Mouse (Mus musculus) limb, embryonic 13.5 days (tissue): ENCODE measurements around the gene Wwox. TPM values are rescaled to one million over a fixed set of nuclear protein-coding genes. Genes with fewer than 3 reads are reported as not detected.
A peak's percentile ranks its signal among the peaks of the same experiment; 100 is the strongest.

Experiments
- ATAC-seq: fragments of 200-750 bp; cut with Nextera tagmentation; 2 replicates; pipeline ENCODE4 v1.8.0; 2017; ENCODE audit warnings: low read depth, moderate number of reproducible peaks, moderate TSS enrichment; ENCODE audit not compliant: low FRiP score
- H3K27ac ChIP-seq: fragments of 300-500 bp; sonication (generic); 2 replicates; pipeline ENCODE4 v1.5.1; 2015; ENCODE audit warnings: inconsistent platforms, mild to moderate bottlenecking, moderate library complexity
- H3K27me3 ChIP-seq: fragments of 300-500 bp; sonication (generic); 2 replicates; pipeline ENCODE4 v1.6.1; 2015; ENCODE audit warnings: mild to moderate bottlenecking, inconsistent platforms
- H3K36me3 ChIP-seq: fragments of 300-500 bp; sonication (generic); 2 replicates; pipeline ENCODE4 v1.6.1; 2015; ENCODE audit warnings: inconsistent platforms, mild to moderate bottlenecking, moderate library complexity
- H3K4me1 ChIP-seq: fragments of 300-500 bp; sonication (generic); 2 replicates; pipeline ENCODE4 v1.6.1; 2015; ENCODE audit warnings: inconsistent platforms
- H3K4me2 ChIP-seq: fragments of 300-500 bp; sonication (generic); replicated peaks from 2 replicates; pipeline ENCODE4 v1.6.1; 2015; ENCODE audit warnings: inconsistent platforms, mild to moderate bottlenecking, moderate library complexity
- H3K4me3 ChIP-seq: fragments of 300-500 bp; sonication (generic); 2 replicates; pipeline ENCODE4 v1.5.1; 2015; ENCODE audit warnings: moderate library complexity, mild to moderate bottlenecking, inconsistent platforms
- H3K9ac ChIP-seq: fragments of 300-500 bp; sonication (generic); 2 replicates; pipeline ENCODE4 v1.6.1; 2015; ENCODE audit warnings: mild to moderate bottlenecking, inconsistent platforms
- H3K9me3 ChIP-seq: fragments of 300-500 bp; sonication (generic); 2 replicates; pipeline ENCODE4 v1.6.1; 2016; ENCODE audit warnings: inconsistent platforms
- WGBS: fragments of 180-500 bp; shearing (Covaris S2); methylation state at CpG from one replicate; pipeline ENCODE4 v1.1.7; 2015; 5-methylcytosine and 5-hydroxymethylcytosine counted together
- polyA plus RNA-seq: library from polyadenylated mRNA; unstranded; fragments of >200 nt; fragmentation: Nextera tagmentation; extraction: Ambion mirVana; gene quantifications from 2 replicates; pipeline ENCODE4 v1.2.1, GENCODE M21; 2015

The Wwox gene
- polyA plus RNA-seq, 1 experiment from 2014 or later, result 9.5 TPM

DNA sequence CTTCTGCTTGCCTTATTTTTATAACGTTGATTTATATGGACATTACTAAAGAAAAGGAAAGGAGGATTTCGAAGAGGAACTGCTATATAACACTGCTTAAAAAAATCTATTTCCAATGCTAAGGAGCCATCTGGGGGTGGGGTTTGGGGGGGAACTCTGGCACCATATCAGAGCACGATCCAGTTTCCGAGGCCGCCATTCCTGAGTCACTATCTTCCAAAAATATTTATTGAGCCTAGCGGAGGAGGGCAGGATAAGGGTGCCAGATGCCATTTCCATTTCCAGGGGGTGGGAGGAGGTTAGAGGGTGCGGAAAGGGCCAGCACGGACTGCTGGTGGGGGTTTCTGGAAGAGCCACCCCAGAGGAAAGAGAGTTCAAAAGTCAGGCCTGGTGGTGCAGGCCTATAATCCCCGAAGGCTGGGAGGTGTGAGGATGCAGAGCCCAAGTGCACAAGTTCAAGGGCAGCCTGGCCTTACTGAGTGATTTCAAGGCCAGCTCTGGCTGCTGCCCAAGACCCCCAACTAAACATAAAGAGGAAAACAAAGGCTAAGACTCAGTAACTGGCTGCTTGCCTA is 658.6 kb downstream of the Wwox start:
- WGBS, result 53% methylated on average over 9 of the region's 9 CpGs
- peaks cover 34% of the 10 kb centered on the region for H3K27me3 ChIP-seq
- no peaks in the 10 kb centered on the region for H3K9me3 ChIP-seq
- H3K27ac ChIP-seq, result no peak overlapping the region
- H3K4me3 ChIP-seq, result no peak overlapping the region
- H3K9ac ChIP-seq, result no peak overlapping the region
- no peaks in the 10 kb centered on the region for H3K36me3 ChIP-seq
- H3K4me2 ChIP-seq, result no peak overlapping the region
- ATAC-seq, result peak; percentile 51
- H3K4me1 ChIP-seq, result peaks cover 13% of the 10 kb centered on the region

GRCm38 (mm10) chr8:115109309-115109708 is 669.9 kb downstream of the Wwox start:
- Histone ChIP-seq H3K9me3 (no peaks in the 10 kb centered on the region), H3K4me2 (no peak overlapping the region), H3K27me3 (no peaks in the 10 kb centered on the region), H3K9ac (no peak overlapping the region), H3K4me3 (no peak overlapping the region), H3K27ac (no peak overlapping the region), H3K36me3 (no peaks in the 10 kb centered on the region), H3K4me1 (0 out of 2 replicates have a peak, but pooled peaks cover 3% of the 10 kb centered on the region)
- ATAC-seq, result no peak
- WGBS, result 53% methylated on average over 3 of the region's 3 CpGs

- ATAC-seq, result no peak
- Histone ChIP-seq H3K4me1 (0 out of 2 replicates have a peak, but pooled peaks cover 3% of the 10 kb centered on the region), H3K9me3 (no peaks in the 10 kb centered on the region), H3K27me3 (no peaks in the 10 kb centered on the region), H3K4me3 (no peak overlapping the region), H3K27ac (no peak overlapping the region), H3K36me3 (no peaks in the 10 kb centered on the region), H3K4me2 (no peak overlapping the region), H3K9ac (no peak overlapping the region)
- WGBS, result 74% methylated on average over 9 of the region's 9 CpGs
These were observed 671.0 kb downstream of the Wwox start for GRCm38 (mm10) chr8:115110423-115110822.

DNA sequence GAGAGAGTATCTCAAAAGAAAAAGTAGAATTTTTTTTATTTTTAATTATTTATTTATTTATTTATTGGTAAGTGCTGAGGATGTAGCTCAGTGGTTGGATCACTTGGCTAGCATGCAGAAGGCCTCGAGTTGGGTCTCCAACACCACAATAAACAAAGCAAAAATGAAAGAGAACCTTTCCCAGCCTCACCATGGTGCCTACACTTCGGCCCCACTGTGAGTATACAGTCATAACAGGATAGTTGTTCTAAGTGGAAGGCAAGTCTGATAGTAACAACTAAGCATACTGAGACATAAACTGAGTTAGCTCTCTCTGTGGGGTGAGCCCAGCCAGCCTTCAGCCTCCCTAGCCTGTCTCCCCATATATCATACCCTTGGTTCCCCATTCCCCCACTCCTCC is 672.6 kb downstream of the Wwox start:
- Histone ChIP-seq H3K9me3 (no peaks in the 10 kb centered on the region), H3K4me1 (0 out of 2 replicates have a peak, but pooled peaks cover 2% of the 10 kb centered on the region), H3K27ac (no peak overlapping the region), H3K4me3 (no peak overlapping the region), H3K27me3 (peaks cover 3% of the 10 kb centered on the region; the same call in 1 of the 2 replicates), H3K4me2 (no peak overlapping the region), H3K9ac (no peak overlapping the region), H3K36me3 (no peaks in the 10 kb centered on the region)
- no peak for ATAC-seq
- 87% methylated on average over 2 of the region's 2 CpGs for WGBS

DNA sequence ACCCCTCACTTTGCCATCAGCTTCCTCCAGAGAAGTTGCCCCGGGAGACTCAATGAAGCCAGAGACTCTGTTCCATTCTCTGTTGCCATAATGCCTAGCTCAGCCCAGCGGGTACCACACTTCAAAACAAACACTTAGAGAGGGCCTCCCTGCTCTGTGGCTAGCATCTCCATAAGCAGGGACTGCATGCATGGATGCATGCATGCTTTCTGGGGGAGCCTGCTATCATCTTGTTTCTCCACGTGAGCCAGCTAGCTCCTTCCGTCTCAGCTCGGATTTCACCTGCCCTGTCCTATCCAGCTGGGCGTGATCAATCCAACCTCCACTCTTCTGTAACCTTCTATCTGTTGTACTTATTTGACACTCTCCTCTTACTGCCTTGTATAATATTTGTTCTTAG is 675.0 kb downstream of the Wwox start:
- WGBS, result 39% methylated on average over 6 of the region's 6 CpGs
- no peaks in the 10 kb centered on the region for H3K4me1 ChIP-seq
- H3K9me3 ChIP-seq, result no peaks in the 10 kb centered on the region
- no peak for ATAC-seq
- H3K27me3 ChIP-seq, result peaks cover 3% of the 10 kb centered on the region; the same call in 1 of the 2 replicates
- no peak overlapping the region for H3K4me2 ChIP-seq
- H3K36me3 ChIP-seq, result no peaks in the 10 kb centered on the region
- no peak overlapping the region for H3K27ac ChIP-seq
- no peak overlapping the region for H3K4me3 ChIP-seq
- no peak overlapping the region for H3K9ac ChIP-seq

DNA sequence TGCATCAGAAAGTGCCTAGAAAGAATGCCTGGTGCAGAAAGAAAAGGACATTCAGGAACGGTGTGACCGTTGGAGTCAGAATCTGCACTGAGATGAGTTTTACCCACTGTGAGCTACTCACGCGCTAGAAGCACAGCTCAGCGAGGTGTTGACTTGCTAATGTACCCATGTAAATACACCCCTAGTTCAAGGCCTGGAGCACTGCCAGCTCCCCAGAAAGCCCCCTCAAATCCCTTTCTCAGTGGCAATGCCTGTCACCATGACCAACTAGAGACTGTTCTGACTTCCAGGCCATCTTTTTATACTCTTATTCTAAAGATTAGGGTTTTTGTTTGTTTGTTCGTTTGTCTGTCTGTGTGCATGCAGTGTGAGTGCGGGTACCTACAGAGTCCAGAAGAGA is 686.6 kb downstream of the Wwox start:
- Histone ChIP-seq H3K4me2 (no peak overlapping the region), H3K9ac (no peak overlapping the region), H3K4me3 (no peak overlapping the region), H3K4me1 (no peaks in the 10 kb centered on the region), H3K27ac (no peak overlapping the region), H3K36me3 (no peaks in the 10 kb centered on the region), H3K27me3 (peaks cover 4% of the 10 kb centered on the region; the same call in 1 of the 2 replicates), H3K9me3 (no peaks in the 10 kb centered on the region)
- WGBS, result 73% methylated on average over 7 of the region's 7 CpGs
- no peak for ATAC-seq

DNA sequence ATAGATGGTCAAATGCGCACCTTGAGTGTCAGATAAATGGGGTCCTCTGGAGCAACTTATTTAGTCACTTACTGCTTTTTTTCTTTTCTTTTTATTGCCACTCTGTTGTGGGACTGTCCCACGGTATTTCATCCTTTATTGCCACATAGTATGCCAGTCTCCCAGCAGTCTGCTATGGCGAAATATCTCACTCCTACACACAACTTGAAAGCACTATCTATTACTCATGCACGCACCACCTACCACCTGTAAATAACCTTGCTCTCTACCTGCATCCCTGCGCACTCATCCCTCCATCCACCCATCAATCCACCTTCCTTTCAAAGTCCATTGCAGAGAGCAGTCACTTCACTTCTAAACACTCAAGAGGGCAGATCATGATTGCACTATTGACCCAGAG is 687.2 kb downstream of the Wwox start:
- ATAC-seq, result no peak
- WGBS, result 94% methylated on average over 5 of the region's 5 CpGs

GRCm38 (mm10) chr8:115129307-115129706 is 689.9 kb downstream of the Wwox start:
- Histone ChIP-seq H3K36me3 (no peaks in the 10 kb centered on the region), H3K27me3 (peaks cover 31% of the 10 kb centered on the region), H3K9me3 (no peaks in the 10 kb centered on the region), H3K4me2 (no peak overlapping the region), H3K4me1 (no peaks in the 10 kb centered on the region), H3K9ac (no peak overlapping the region), H3K4me3 (no peak overlapping the region), H3K27ac (no peak overlapping the region)
- no peak for ATAC-seq
- 97% methylated on average over 4 of the region's 4 CpGs for WGBS

More for the DNA sequence above, 687.2 kb downstream of the Wwox start:
- peaks cover 8% of the 10 kb centered on the region; the same call in 1 of the 2 replicates for H3K27me3 ChIP-seq
- no peak overlapping the region for H3K4me2 ChIP-seq
- no peaks in the 10 kb centered on the region for H3K4me1 ChIP-seq
- no peak overlapping the region for H3K9ac ChIP-seq
- H3K27ac ChIP-seq, result no peak overlapping the region
- no peaks in the 10 kb centered on the region for H3K9me3 ChIP-seq
- H3K36me3 ChIP-seq, result no peaks in the 10 kb centered on the region
- H3K4me3 ChIP-seq, result no peak overlapping the region

GRCm38 (mm10) chr8:115133119-115133518 is 693.7 kb downstream of the Wwox start:
- 59% methylated on average over 17 of the region's 17 CpGs for WGBS
- Histone ChIP-seq H3K9me3 (0 out of 2 replicates have a peak, but pooled peaks cover 8% of the 10 kb centered on the region), H3K36me3 (no peaks in the 10 kb centered on the region), H3K27me3 (peaks cover 32% of the 10 kb centered on the region), H3K9ac (no peak overlapping the region), H3K27ac (no peak overlapping the region), H3K4me3 (no peak overlapping the region), H3K4me1 (no peaks in the 10 kb centered on the region), H3K4me2 (no peak overlapping the region)
- ATAC-seq, result no peak

GRCm38 (mm10) chr8:115133711-115134218 is 694.3 kb downstream of the Wwox start:
- no peaks in the 10 kb centered on the region for H3K4me1 ChIP-seq
- no peak overlapping the region for H3K27ac ChIP-seq
- peaks cover 32% of the 10 kb centered on the region for H3K27me3 ChIP-seq
- WGBS, result 22% methylated on average over 7 of the region's 7 CpGs
- ATAC-seq, result no peak
- H3K9me3 ChIP-seq, result 0 out of 2 replicates have a peak, but pooled peaks cover 8% of the 10 kb centered on the region
- H3K4me3 ChIP-seq, result no peak overlapping the region
- no peak overlapping the region for H3K9ac ChIP-seq
- no peaks in the 10 kb centered on the region for H3K36me3 ChIP-seq
- no peak overlapping the region for H3K4me2 ChIP-seq

- Histone ChIP-seq H3K9ac (no peak overlapping the region), H3K9me3 (0 out of 2 replicates have a peak, but pooled peaks cover 8% of the 10 kb centered on the region), H3K36me3 (no peaks in the 10 kb centered on the region), H3K27ac (no peak overlapping the region), H3K4me1 (peaks cover 6% of the 10 kb centered on the region), H3K4me2 (no peak overlapping the region), H3K27me3 (peaks cover 27% of the 10 kb centered on the region), H3K4me3 (no peak overlapping the region)
- no peak for ATAC-seq
- WGBS, result 89% methylated on average over 10 of the region's 10 CpGs
These were observed 697.4 kb downstream of the Wwox start for GRCm38 (mm10) chr8:115136888-115137287.

GRCm38 (mm10) chr8:115141614-115142013 is 702.2 kb downstream of the Wwox start:
- H3K27ac ChIP-seq, result no peak overlapping the region
- no peak for ATAC-seq
- peaks cover 13% of the 10 kb centered on the region for H3K4me1 ChIP-seq
- no peaks in the 10 kb centered on the region for H3K36me3 ChIP-seq
- H3K4me3 ChIP-seq, result no peak overlapping the region
- H3K9ac ChIP-seq, result no peak overlapping the region
- H3K9me3 ChIP-seq, result 0 out of 2 replicates have a peak, but pooled peaks cover 4% of the 10 kb centered on the region
- peaks cover 37% of the 10 kb centered on the region for H3K27me3 ChIP-seq
- H3K4me2 ChIP-seq, result no peak overlapping the region
- WGBS, result 33% methylated on average over 8 of the region's 8 CpGs
